Mouse (Mus musculus): ENCODE results near the gene 2610318N02Rik.

- TF ChIP-seq GATA1 (IDR thresholded peaks at IDR 0.05; ENCODE audit: low read length) (no peak), TAL1 (IDR thresholded peaks at IDR 0.05; ENCODE audit: low read length) (no peak)
These were observed 38.7 kb downstream of the 2610318N02Rik start for GRCm38 (mm10) chr16:17086241-17086640.
